Mouse (Mus musculus) lung, embryonic 15.5 days (tissue): ENCODE results near the gene Zan. TPM values are rescaled to one million over a fixed set of nuclear protein-coding genes. Genes with fewer than 3 reads are reported as not detected.

Experiments used
- ATAC-seq: fragments of 200-750 bp; cut with Nextera tagmentation; 2 replicates; pipeline ENCODE4 v1.8.0; 2017; ENCODE audit warnings: moderate number of reproducible peaks, borderline replicate concordance; ENCODE audit not compliant: low FRiP score, low TSS enrichment; ENCODE audit errors: extremely low read depth
- H3K27ac ChIP-seq: fragments of 300-500 bp; sonication (generic); 2 replicates; pipeline ENCODE4 v1.5.1; 2015; ENCODE audit warnings: moderate library complexity, mild to moderate bottlenecking, inconsistent platforms
- H3K27me3 ChIP-seq: fragments of 300-500 bp; sonication (generic); 2 replicates; pipeline ENCODE4 v1.6.1; 2015; ENCODE audit warnings: inconsistent platforms
- H3K36me3 ChIP-seq: fragments of 300-500 bp; sonication (generic); 2 replicates; pipeline ENCODE4 v1.6.1; 2015; ENCODE audit warnings: inconsistent platforms
- H3K4me1 ChIP-seq: fragments of 300-500 bp; sonication (generic); 2 replicates; pipeline ENCODE4 v1.6.1; 2015; ENCODE audit warnings: inconsistent platforms
- H3K4me2 ChIP-seq: fragments of 300-500 bp; sonication (generic); 2 replicates; pipeline ENCODE4 v1.6.1; 2015; ENCODE audit warnings: inconsistent platforms, mild to moderate bottlenecking, moderate library complexity
- H3K4me3 ChIP-seq: fragments of 300-500 bp; sonication (generic); 2 replicates; pipeline ENCODE4 v1.5.1; 2015; ENCODE audit warnings: mild to moderate bottlenecking, inconsistent platforms
- H3K9ac ChIP-seq: fragments of 300-500 bp; sonication (generic); 2 replicates; pipeline ENCODE4 v1.6.1; 2015; ENCODE audit warnings: inconsistent platforms
- H3K9me3 ChIP-seq: fragments of 300-500 bp; sonication (generic); 2 replicates; pipeline ENCODE4 v1.6.1; 2016; ENCODE audit warnings: inconsistent platforms
- WGBS: fragments of 180-500 bp; shearing (Covaris S2); methylation state at CpG from one replicate; pipeline ENCODE4 v1.1.7; 2015; 5-methylcytosine and 5-hydroxymethylcytosine counted together
- polyA plus RNA-seq: library from polyadenylated mRNA; unstranded; fragments of >200 nt; fragmentation: Nextera tagmentation; extraction: Ambion mirVana; gene quantifications from 2 replicates; pipeline ENCODE4 v1.2.1, GENCODE M21; 2015

Gene Zan
- polyA plus RNA-seq, 1 experiment from 2014 or later = 0.35 TPM

GRCm38 (mm10) chr5:137348482-137349383, 128.1 kb downstream of the Zan start:
- peaks cover 71% of the 10 kb centered on the region for H3K4me1 ChIP-seq
- peak overlapping the region; percentile 94 for H3K4me2 ChIP-seq
- ATAC-seq = peak; percentile 43
- 1% methylated on average over 33 of the region's 33 CpGs for WGBS
- no peaks in the 10 kb centered on the region for H3K27me3 ChIP-seq
- no peaks in the 10 kb centered on the region for H3K9me3 ChIP-seq
- peak overlapping the region; percentile 97 for H3K4me3 ChIP-seq
- H3K9ac ChIP-seq = peak overlapping the region; percentile 36
- H3K36me3 ChIP-seq = peaks cover 4% of the 10 kb centered on the region
- H3K27ac ChIP-seq = peak overlapping the region; percentile 99

GRCm38 (mm10) chr5:137347856-137348255, 129.0 kb downstream of the Zan start:
- WGBS = 11% methylated on average over 7 of the region's 7 CpGs
- H3K4me3 ChIP-seq = no peak overlapping the region; the same call in 1 of the 2 replicates
- H3K27me3 ChIP-seq = no peaks in the 10 kb centered on the region
- no peaks in the 10 kb centered on the region for H3K36me3 ChIP-seq
- H3K27ac ChIP-seq = peak overlapping the region; percentile 99
- no peaks in the 10 kb centered on the region for H3K9me3 ChIP-seq
- no peak for ATAC-seq
- no peak overlapping the region for H3K9ac ChIP-seq
- peak overlapping the region; percentile 94 for H3K4me2 ChIP-seq
- peaks cover 72% of the 10 kb centered on the region for H3K4me1 ChIP-seq

GRCm38 (mm10) chr5:137346983-137347382, 129.9 kb downstream of the Zan start:
- Histone ChIP-seq H3K9ac (no peak overlapping the region), H3K27ac (peak overlapping the region; percentile 99), H3K4me2 (no peak overlapping the region), H3K9me3 (no peaks in the 10 kb centered on the region), H3K4me3 (no peak overlapping the region), H3K4me1 (peaks cover 69% of the 10 kb centered on the region), H3K27me3 (no peaks in the 10 kb centered on the region), H3K36me3 (no peaks in the 10 kb centered on the region)
- ATAC-seq = no peak
- WGBS = 55% methylated on average over 4 of the region's 4 CpGs

- Histone ChIP-seq H3K4me3 (no peak overlapping the region), H3K9me3 (no peaks in the 10 kb centered on the region), H3K27ac (peak overlapping the region; percentile 99), H3K4me1 (peaks cover 64% of the 10 kb centered on the region), H3K27me3 (no peaks in the 10 kb centered on the region), H3K4me2 (peak overlapping the region; percentile 32), H3K36me3 (no peaks in the 10 kb centered on the region), H3K9ac (no peak overlapping the region)
- ATAC-seq = no peak
- WGBS = 27% methylated on average over 1 of the region's 1 CpGs
Observed at GRCm38 (mm10) chr5:137346388-137346787, 130.5 kb downstream of the Zan start.

- Histone ChIP-seq H3K4me2 (peak overlapping the region; percentile 32), H3K9ac (no peak overlapping the region), H3K36me3 (no peaks in the 10 kb centered on the region), H3K27me3 (no peaks in the 10 kb centered on the region), H3K9me3 (no peaks in the 10 kb centered on the region), H3K4me1 (peaks cover 63% of the 10 kb centered on the region), H3K4me3 (no peak overlapping the region), H3K27ac (peak overlapping the region; percentile 99)
- WGBS = 7% methylated on average over 9 of the region's 9 CpGs
- no peak for ATAC-seq
Observed at GRCm38 (mm10) chr5:137345821-137346220, 131.0 kb downstream of the Zan start.

GRCm38 (mm10) chr5:137343869-137344268, 133.0 kb downstream of the Zan start:
- no peak overlapping the region for H3K27ac ChIP-seq
- no peaks in the 10 kb centered on the region for H3K36me3 ChIP-seq
- H3K9me3 ChIP-seq = no peaks in the 10 kb centered on the region
- no peak overlapping the region for H3K4me3 ChIP-seq
- ATAC-seq = no peak
- no peaks in the 10 kb centered on the region for H3K27me3 ChIP-seq
- peaks cover 69% of the 10 kb centered on the region for H3K4me1 ChIP-seq
- no peak overlapping the region for H3K9ac ChIP-seq
- H3K4me2 ChIP-seq = no peak overlapping the region

GRCm38 (mm10) chr5:137343412-137343811, 133.5 kb downstream of the Zan start:
- Histone ChIP-seq H3K4me1 (peaks cover 66% of the 10 kb centered on the region), H3K9me3 (no peaks in the 10 kb centered on the region), H3K4me2 (no peak overlapping the region), H3K9ac (no peak overlapping the region), H3K27ac (peak overlapping the region; percentile 74), H3K27me3 (no peaks in the 10 kb centered on the region), H3K36me3 (no peaks in the 10 kb centered on the region), H3K4me3 (no peak overlapping the region)
- WGBS = 88% methylated on average over 5 of the region's 5 CpGs
- no peak for ATAC-seq

GRCm38 (mm10) chr5:137342407-137343012, 134.4 kb downstream of the Zan start:
- Histone ChIP-seq H3K36me3 (no peaks in the 10 kb centered on the region), H3K4me2 (no peak overlapping the region), H3K27ac (peak overlapping the region; percentile 74), H3K27me3 (no peaks in the 10 kb centered on the region), H3K4me1 (peaks cover 57% of the 10 kb centered on the region), H3K9me3 (no peaks in the 10 kb centered on the region), H3K4me3 (no peak overlapping the region), H3K9ac (no peak overlapping the region)
- no peak for ATAC-seq
- 33% methylated on average over 7 of the region's 7 CpGs for WGBS

GRCm38 (mm10) chr5:137340222-137340621, 136.6 kb downstream of the Zan start:
- Histone ChIP-seq H3K36me3 (no peaks in the 10 kb centered on the region), H3K27ac (peak overlapping the region; percentile 91), H3K9ac (no peak overlapping the region), H3K4me3 (no peak overlapping the region), H3K9me3 (no peaks in the 10 kb centered on the region), H3K4me1 (peaks cover 37% of the 10 kb centered on the region), H3K4me2 (no peak overlapping the region; the same call in 1 of the 2 replicates), H3K27me3 (no peaks in the 10 kb centered on the region)
- ATAC-seq = no peak
- WGBS = 66% methylated on average over 6 of the region's 6 CpGs

GRCm38 (mm10) chr5:137339290-137339979, 137.4 kb downstream of the Zan start:
- Histone ChIP-seq H3K4me3 (peak overlapping the region; percentile 39), H3K27ac (peak overlapping the region; percentile 91), H3K4me2 (peak overlapping the region; percentile 70), H3K27me3 (no peaks in the 10 kb centered on the region), H3K9me3 (no peaks in the 10 kb centered on the region), H3K36me3 (no peaks in the 10 kb centered on the region), H3K9ac (peak overlapping the region; percentile 47), H3K4me1 (peaks cover 31% of the 10 kb centered on the region)
- peak; percentile 52 for ATAC-seq
- WGBS = 14% methylated on average over 22 of the region's 22 CpGs

GRCm38 (mm10) chr5:137338663-137339289, 138.1 kb downstream of the Zan start:
- peaks cover 33% of the 10 kb centered on the region for H3K4me1 ChIP-seq
- no peaks in the 10 kb centered on the region for H3K36me3 ChIP-seq
- WGBS = 2% methylated on average over 11 of the region's 11 CpGs
- H3K27me3 ChIP-seq = no peaks in the 10 kb centered on the region
- peak overlapping the region; percentile 39 for H3K4me3 ChIP-seq
- H3K27ac ChIP-seq = peak overlapping the region; percentile 91
- H3K9ac ChIP-seq = peak overlapping the region; percentile 47
- peak overlapping the region; percentile 70 for H3K4me2 ChIP-seq
- H3K9me3 ChIP-seq = no peaks in the 10 kb centered on the region
- peak; percentile 46; the same call in 1 of the 2 replicates for ATAC-seq
